Mouse (Mus musculus) stomach, postnatal 0 days (tissue): Measurements from ENCODE around the gene Olfr574.

Experiments used
- CTCF ChIP-seq: IDR thresholded peaks from 2 replicates; pipeline ENCODE4 v1.5.1; 2016; ENCODE audit warnings: antibody characterized with exemption, low read depth, mild to moderate bottlenecking, moderate library complexity
- EP300 ChIP-seq: optimal IDR thresholded peaks from 2 replicates; pipeline ENCODE3; 2016; ENCODE audit warnings: antibody characterized with exemption

DNA sequence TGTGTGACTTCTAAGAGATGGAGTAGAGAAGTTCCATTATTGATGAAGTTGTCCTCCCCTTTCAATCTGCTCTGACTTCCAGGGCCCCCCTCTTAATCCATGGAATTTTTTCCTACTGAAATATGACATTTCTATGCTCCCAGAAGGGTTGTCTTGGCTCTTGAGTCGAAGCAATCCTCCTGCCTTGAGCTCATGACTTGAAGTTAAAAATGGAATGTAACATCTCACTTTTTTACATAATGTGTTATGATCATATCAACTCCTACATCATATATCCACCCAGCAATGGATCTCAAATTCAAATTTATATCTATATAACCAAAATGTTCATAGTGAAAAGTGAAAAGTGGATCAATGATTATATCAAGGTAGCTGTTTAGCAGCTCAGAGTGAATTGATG is 26.1 kb downstream of the Olfr574 start:
- TF ChIP-seq CTCF (no peak), EP300 (no peak)
